Mouse (Mus musculus) embryonic facial prominence, embryonic 14.5 days (tissue): ENCODE results near the gene Epm2a. TPM values are rescaled to one million over a fixed set of nuclear protein-coding genes. Genes with fewer than 3 reads are reported as not detected.
"Not testable (repeated sequence)": the region's sequence is repeated elsewhere in the genome, so short reads cannot be mapped to it uniquely, and the experiment has no call there.

ENCODE experiments used
- ATAC-seq: fragments of 200-750 bp; cut with Nextera tagmentation; 2 replicates; pipeline ENCODE4 v1.8.0; 2017; ENCODE audit warnings: low read depth, moderate number of reproducible peaks, moderate TSS enrichment
- DNase-seq: peaks from one replicate; pipeline ENCODE4 v3.0.0-alpha.2; 2015; ENCODE audit warnings: low spot score
- H3K27ac ChIP-seq: fragments of 300-500 bp; sonication (generic); replicated peaks from 2 replicates; pipeline ENCODE4 v1.5.1; 2014; ENCODE audit warnings: low read depth, mild to moderate bottlenecking, low read length, moderate library complexity
- H3K27me3 ChIP-seq: fragments of 300-500 bp; sonication (generic); replicated peaks from 2 replicates; pipeline ENCODE4 v1.6.1; 2014; ENCODE audit warnings: low read length; ENCODE audit not compliant: control insufficient read depth, insufficient read depth
- H3K36me3 ChIP-seq: fragments of 300-500 bp; sonication (generic); 2 replicates; pipeline ENCODE4 v1.6.1; 2014; ENCODE audit warnings: low read length, mixed read lengths; ENCODE audit not compliant: control insufficient read depth, insufficient read depth
- H3K4me1 ChIP-seq: fragments of 300-500 bp; sonication (generic); 2 replicates; pipeline ENCODE4 v1.6.1; 2014; ENCODE audit warnings: antibody characterized with exemption, low read length; ENCODE audit not compliant: control insufficient read depth, insufficient read depth
- H3K4me2 ChIP-seq: fragments of 300-500 bp; sonication (generic); 2 replicates; pipeline ENCODE4 v1.6.1; 2014; ENCODE audit warnings: low read depth, mild to moderate bottlenecking, low read length, moderate library complexity, mixed read lengths
- H3K4me3 ChIP-seq: fragments of 300-500 bp; sonication (generic); 2 replicates; pipeline ENCODE4 v1.5.1; 2014; ENCODE audit warnings: low read depth, mild to moderate bottlenecking, low read length
- H3K9ac ChIP-seq: fragments of 300-500 bp; sonication (generic); 2 replicates; pipeline ENCODE4 v1.6.1; 2014; ENCODE audit warnings: low read depth, mild to moderate bottlenecking, low read length, moderate library complexity, mixed read lengths
- H3K9me3 ChIP-seq: fragments of 300-500 bp; sonication (generic); 2 replicates; pipeline ENCODE4 v1.6.1; 2016; ENCODE audit warnings: low read length; ENCODE audit not compliant: control insufficient read depth
- WGBS: fragments of 180-500 bp; shearing (Covaris S2); extraction: QIAGEN DNeasy Blood & Tissue Kit; methylation state at CpG from one replicate; pipeline ENCODE4 v1.1.7; 2014; 5-methylcytosine and 5-hydroxymethylcytosine counted together
- polyA plus RNA-seq: library from polyadenylated mRNA; unstranded; fragments of >200 nt; fragmentation: Nextera tagmentation; extraction: Ambion mirVana; gene quantifications from 2 replicates; pipeline ENCODE4 v1.2.1, GENCODE M21; 2014

Gene Epm2a
- polyA plus RNA-seq, 1 experiment from 2014 or later, result 0.90 TPM

GRCm38 (mm10) chr10:11322316-11322715 lies 20.9 kb upstream of the Epm2a start:
- H3K27me3 ChIP-seq, result no peaks in the 10 kb centered on the region
- DNase-seq (no peak), ATAC-seq (no peak)
- H3K4me3 ChIP-seq, result no peak overlapping the region
- H3K27ac ChIP-seq, result no peak overlapping the region
- 72% methylated on average over 7 of the region's 7 CpGs for WGBS
- H3K4me1 ChIP-seq, result no peaks in the 10 kb centered on the region
- no peak overlapping the region for H3K9ac ChIP-seq
- H3K36me3 ChIP-seq, result no peaks in the 10 kb centered on the region
- H3K9me3 ChIP-seq, result no peaks in the 10 kb centered on the region
- H3K4me2 ChIP-seq, result no peak overlapping the region

GRCm38 (mm10) chr10:11323202-11323898 lies 19.9 kb upstream of the Epm2a start:
- no peak for ATAC-seq
- H3K4me3 ChIP-seq, result no peak overlapping the region
- no peak overlapping the region for H3K27ac ChIP-seq
- no peak overlapping the region for H3K4me2 ChIP-seq
- no peaks in the 10 kb centered on the region for H3K27me3 ChIP-seq
- H3K4me1 ChIP-seq, result no peaks in the 10 kb centered on the region
- no peak for DNase-seq
- H3K9ac ChIP-seq, result no peak overlapping the region
- no peaks in the 10 kb centered on the region for H3K9me3 ChIP-seq
- no peaks in the 10 kb centered on the region for H3K36me3 ChIP-seq
- WGBS, result 70% methylated on average over 4 of the region's 4 CpGs

GRCm38 (mm10) chr10:11326526-11326925 lies 16.7 kb upstream of the Epm2a start:
- ATAC-seq (no peak), DNase-seq (no peak)
- no peaks in the 10 kb centered on the region for H3K27me3 ChIP-seq
- no peak overlapping the region for H3K9ac ChIP-seq
- H3K4me3 ChIP-seq, result no peak overlapping the region
- whole genome bisulfite sequencing, result 87% methylated on average over 3 of the region's 3 CpGs
- H3K36me3 ChIP-seq, result no peaks in the 10 kb centered on the region
- no peaks in the 10 kb centered on the region for H3K4me1 ChIP-seq
- H3K27ac ChIP-seq, result no peak overlapping the region
- H3K9me3 ChIP-seq, result peaks cover 4% of the 10 kb centered on the region; the same call in 1 of the 2 replicates
- no peak overlapping the region for H3K4me2 ChIP-seq

GRCm38 (mm10) chr10:11344536-11345468 lies 1.6 kb downstream of the Epm2a start:
- Histone ChIP-seq H3K4me1 (no peaks in the 10 kb centered on the region; the same call in 1 of the 2 replicates), H3K9ac (no peak overlapping the region), H3K9me3 (no peaks in the 10 kb centered on the region), H3K36me3 (no peaks in the 10 kb centered on the region), H3K27ac (no peak overlapping the region), H3K27me3 (no peaks in the 10 kb centered on the region), H3K4me2 (peak overlapping the region; percentile 73; the same call in 1 of the 2 replicates), H3K4me3 (no peak overlapping the region)
- DNase-seq (no peak), ATAC-seq (no peak)
- 74% methylated on average over 18 of the region's 18 CpGs for WGBS

- not testable (repeated sequence) for H3K4me3 ChIP-seq, H3K4me2 ChIP-seq, H3K27me3 ChIP-seq, DNase-seq, H3K27ac ChIP-seq, H3K36me3 ChIP-seq, H3K9ac ChIP-seq, ATAC-seq, H3K4me1 ChIP-seq, H3K9me3 ChIP-seq
- WGBS, result 62% methylated on average over 3 of the region's 3 CpGs
Measured at GRCm38 (mm10) chr10:11350243-11350974, 7.2 kb downstream of the Epm2a start.

- WGBS, result 87% methylated on average over 7 of the region's 8 CpGs
- no peak overlapping the region for H3K27ac ChIP-seq
- no peaks in the 10 kb centered on the region for H3K36me3 ChIP-seq
- H3K4me1 ChIP-seq, result no peaks in the 10 kb centered on the region
- no peak overlapping the region for H3K4me2 ChIP-seq
- H3K27me3 ChIP-seq, result no peaks in the 10 kb centered on the region
- no peak for ATAC-seq
- DNase-seq, result no peak
- no peaks in the 10 kb centered on the region for H3K9me3 ChIP-seq
- no peak overlapping the region for H3K9ac ChIP-seq
- H3K4me3 ChIP-seq, result no peak overlapping the region
Measured at GRCm38 (mm10) chr10:11354609-11355008, 11.4 kb downstream of the Epm2a start.

GRCm38 (mm10) chr10:11361985-11362692 lies 18.9 kb downstream of the Epm2a start:
- Histone ChIP-seq H3K9me3 (no peaks in the 10 kb centered on the region), H3K36me3 (no peaks in the 10 kb centered on the region), H3K4me3 (no peak overlapping the region), H3K4me1 (no peaks in the 10 kb centered on the region), H3K27ac (no peak overlapping the region), H3K27me3 (no peaks in the 10 kb centered on the region), H3K9ac (no peak overlapping the region), H3K4me2 (no peak overlapping the region)
- ATAC-seq (no peak), DNase-seq (peak; percentile 67)
- WGBS, result 58% methylated on average over 5 of the region's 5 CpGs

GRCm38 (mm10) chr10:11362896-11363487 lies 19.8 kb downstream of the Epm2a start:
- Histone ChIP-seq H3K9me3 (no peaks in the 10 kb centered on the region), H3K36me3 (no peaks in the 10 kb centered on the region), H3K4me2 (no peak overlapping the region), H3K9ac (no peak overlapping the region), H3K27ac (no peak overlapping the region), H3K27me3 (no peaks in the 10 kb centered on the region), H3K4me1 (no peaks in the 10 kb centered on the region), H3K4me3 (no peak overlapping the region)
- DNase-seq, result no peak
- no peak for ATAC-seq
- 76% methylated on average over 12 of the region's 12 CpGs for WGBS
